Mouse (Mus musculus): ENCODE measurements around the gene Efna1. TPM values are rescaled to one million over a fixed set of nuclear protein-coding genes. Genes with fewer than 3 reads are reported as not detected.
A peak's percentile ranks its signal among the peaks of the same experiment; 100 is the strongest.

Gene Efna1
- polyA plus RNA-seq, 1 experiment from 2014 or later: 8.3 TPM

- WGBS: 54% methylated on average over 14 of the region's 14 CpGs
- Histone ChIP-seq H3K27ac (ENCODE audit: low read length) (no peak overlapping the region), H3K36me3 (ENCODE audit: control insufficient read depth, insufficient read depth) (no peaks in the 10 kb centered on the region), H3K4me3 (replicated peaks; ENCODE audit: low read length) (no peak overlapping the region), H3K27me3 (replicated peaks; ENCODE audit: control insufficient read depth, insufficient read depth, low read length) (peaks cover 2% of the 10 kb centered on the region; the same call in 1 of the 2 replicates), H3K9ac (replicated peaks; ENCODE audit: low read depth, low read length) (no peak overlapping the region; the same call in 1 of the 2 replicates), H3K4me2 (ENCODE audit: low read length) (no peak overlapping the region), H3K9me3 (ENCODE audit: control insufficient read depth, low read length) (no peaks in the 10 kb centered on the region), H3K4me1 (replicated peaks; ENCODE audit: control insufficient read depth, insufficient read depth, low read length) (peaks cover 36% of the 10 kb centered on the region)
- ATAC-seq: no peak
Observed at GRCm38 (mm10) chr3:89277281-89278021, 3.5 kb downstream of the Efna1 start.

- H3K9me3 ChIP-seq (ENCODE audit: control insufficient read depth, low read length): no peaks in the 10 kb centered on the region
- no peak overlapping the region for H3K4me3 ChIP-seq (replicated peaks; ENCODE audit: low read length)
- H3K27me3 ChIP-seq (replicated peaks; ENCODE audit: control insufficient read depth, insufficient read depth, low read length): no peaks in the 10 kb centered on the region; the same call in 1 of the 2 replicates
- WGBS: 94% methylated on average over 13 of the region's 13 CpGs
- H3K9ac ChIP-seq (replicated peaks; ENCODE audit: low read depth, low read length): no peak overlapping the region
- H3K4me1 ChIP-seq (replicated peaks; ENCODE audit: control insufficient read depth, insufficient read depth, low read length): peaks cover 26% of the 10 kb centered on the region
- no peak overlapping the region for H3K4me2 ChIP-seq (ENCODE audit: low read length)
- no peaks in the 10 kb centered on the region for H3K36me3 ChIP-seq (ENCODE audit: control insufficient read depth, insufficient read depth)
- no peak overlapping the region for H3K27ac ChIP-seq (ENCODE audit: low read length)
- no peak for ATAC-seq
Observed at GRCm38 (mm10) chr3:89276061-89276460, 4.9 kb downstream of the Efna1 start.

GRCm38 (mm10) chr3:89271760-89272159 is 9.2 kb downstream of the Efna1 start:
- WGBS: 45% methylated on average over 6 of the region's 6 CpGs

GRCm38 (mm10) chr3:89270891-89271290 is 10.1 kb downstream of the Efna1 start:
- no peak overlapping the region; the same call in 1 of the 2 replicates for H3K27ac ChIP-seq (ENCODE audit: low read length)
- peak overlapping the region; percentile 80 for H3K9ac ChIP-seq (replicated peaks; ENCODE audit: low read depth, low read length)
- H3K4me1 ChIP-seq (replicated peaks; ENCODE audit: control insufficient read depth, insufficient read depth, low read length): peaks cover 26% of the 10 kb centered on the region
- H3K36me3 ChIP-seq (ENCODE audit: control insufficient read depth, insufficient read depth): no peaks in the 10 kb centered on the region
- peak overlapping the region; percentile 61 for H3K4me3 ChIP-seq (replicated peaks; ENCODE audit: low read length)
- H3K27me3 ChIP-seq (replicated peaks; ENCODE audit: control insufficient read depth, insufficient read depth, low read length): no peaks in the 10 kb centered on the region
- peak overlapping the region; percentile 86 for H3K4me2 ChIP-seq (ENCODE audit: low read length)
- 43% methylated on average over 6 of the region's 6 CpGs for WGBS
- ATAC-seq: no peak
- no peaks in the 10 kb centered on the region for H3K9me3 ChIP-seq (ENCODE audit: control insufficient read depth, low read length)

More at GRCm38 (mm10) chr3:89271760-89272159, 9.2 kb downstream of the Efna1 start:
- Histone ChIP-seq H3K9ac (replicated peaks; ENCODE audit: low read depth, low read length) (no peak overlapping the region), H3K27me3 (replicated peaks; ENCODE audit: control insufficient read depth, insufficient read depth, low read length) (no peaks in the 10 kb centered on the region), H3K36me3 (ENCODE audit: control insufficient read depth, insufficient read depth) (no peaks in the 10 kb centered on the region), H3K4me2 (ENCODE audit: low read length) (no peak overlapping the region), H3K9me3 (ENCODE audit: control insufficient read depth, low read length) (no peaks in the 10 kb centered on the region), H3K4me3 (replicated peaks; ENCODE audit: low read length) (no peak overlapping the region), H3K4me1 (replicated peaks; ENCODE audit: control insufficient read depth, insufficient read depth, low read length) (peaks cover 23% of the 10 kb centered on the region), H3K27ac (ENCODE audit: low read length) (no peak overlapping the region)
- ATAC-seq: no peak

GRCm38 (mm10) chr3:89270051-89270755 is 10.7 kb downstream of the Efna1 start, which contains the start of gene Slc50a1:
Slc50a1 (minus strand) TSS chr3:89270570.
- Histone ChIP-seq H3K4me1 (replicated peaks; ENCODE audit: control insufficient read depth, insufficient read depth, low read length) (peaks cover 27% of the 10 kb centered on the region), H3K27me3 (replicated peaks; ENCODE audit: control insufficient read depth, insufficient read depth, low read length) (no peaks in the 10 kb centered on the region), H3K36me3 (ENCODE audit: control insufficient read depth, insufficient read depth) (no peaks in the 10 kb centered on the region), H3K9ac (replicated peaks; ENCODE audit: low read depth, low read length) (peak within 1 kb of the TSS; percentile 80), H3K27ac (ENCODE audit: low read length) (peak within 1 kb of the TSS; percentile 61), H3K4me3 (replicated peaks; ENCODE audit: low read length) (peak within 1 kb of the TSS; percentile 61), H3K4me2 (ENCODE audit: low read length) (peak within 1 kb of the TSS; percentile 86), H3K9me3 (ENCODE audit: control insufficient read depth, low read length) (no peaks in the 10 kb centered on the region)
- ATAC-seq: peak; percentile 47
- WGBS: 2% methylated on average over 39 of the region's 39 CpGs

DNA sequence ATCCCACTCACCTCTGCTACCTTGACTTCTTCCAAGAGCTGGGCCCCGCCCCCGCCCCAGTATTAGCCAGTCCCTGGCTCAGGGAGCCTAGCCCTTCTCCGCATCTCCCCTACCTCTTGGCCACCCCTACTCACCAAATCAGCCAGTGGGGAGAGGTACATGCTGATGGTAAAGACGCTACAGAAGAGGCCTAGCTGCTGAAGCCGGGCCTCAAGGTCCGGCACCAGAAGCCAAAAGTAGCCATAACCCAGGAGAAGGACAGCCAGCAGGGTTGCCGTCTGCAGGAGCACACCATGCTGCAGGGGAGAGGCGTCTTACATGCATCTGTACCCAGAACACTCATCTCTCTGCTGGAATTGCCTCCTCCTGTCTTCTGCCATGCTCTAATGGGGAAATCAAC is 12.0 kb downstream of the Efna1 start:
- Histone ChIP-seq H3K9ac (replicated peaks; ENCODE audit: low read depth, low read length) (no peak overlapping the region), H3K9me3 (ENCODE audit: control insufficient read depth, low read length) (no peaks in the 10 kb centered on the region), H3K4me2 (ENCODE audit: low read length) (no peak overlapping the region), H3K27me3 (replicated peaks; ENCODE audit: control insufficient read depth, insufficient read depth, low read length) (no peaks in the 10 kb centered on the region), H3K4me1 (replicated peaks; ENCODE audit: control insufficient read depth, insufficient read depth, low read length) (peaks cover 27% of the 10 kb centered on the region), H3K36me3 (ENCODE audit: control insufficient read depth, insufficient read depth) (no peaks in the 10 kb centered on the region), H3K27ac (ENCODE audit: low read length) (no peak overlapping the region), H3K4me3 (replicated peaks; ENCODE audit: low read length) (no peak overlapping the region)
- ATAC-seq: no peak
- WGBS: 48% methylated on average over 8 of the region's 8 CpGs

DNA sequence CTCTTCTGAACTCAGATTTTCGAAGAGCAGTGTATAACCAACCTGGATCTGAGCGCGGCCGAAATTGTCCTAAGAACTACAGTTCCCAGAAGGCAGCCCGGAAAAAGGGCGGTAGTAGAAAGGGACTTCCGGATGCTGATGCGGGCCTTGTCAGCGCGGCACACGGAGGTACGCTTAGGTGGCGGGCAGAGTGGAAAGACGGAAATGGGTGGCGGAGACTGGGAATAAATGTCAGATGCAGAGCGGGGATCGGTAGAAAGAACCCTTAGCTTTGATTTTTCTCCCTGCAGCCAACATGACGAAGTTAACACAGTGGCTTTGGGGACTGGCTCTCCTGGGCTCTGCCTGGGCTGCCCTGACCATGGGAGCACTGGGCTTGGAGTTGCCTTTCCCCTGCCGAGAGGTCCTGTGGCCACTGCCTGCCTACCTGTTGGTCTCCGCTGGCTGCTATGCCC is 14.5 kb downstream of the Efna1 start:
- Histone ChIP-seq H3K27me3 (replicated peaks; ENCODE audit: control insufficient read depth, insufficient read depth, low read length) (no peaks in the 10 kb centered on the region), H3K9me3 (ENCODE audit: control insufficient read depth, low read length) (no peaks in the 10 kb centered on the region), H3K9ac (replicated peaks; ENCODE audit: low read depth, low read length) (peak overlapping the region; percentile 92), H3K4me2 (ENCODE audit: low read length) (peak overlapping the region; percentile 75), H3K36me3 (ENCODE audit: control insufficient read depth, insufficient read depth) (no peaks in the 10 kb centered on the region), H3K4me3 (replicated peaks; ENCODE audit: low read length) (peak overlapping the region; percentile 65), H3K4me1 (replicated peaks; ENCODE audit: control insufficient read depth, insufficient read depth, low read length) (peaks cover 27% of the 10 kb centered on the region), H3K27ac (ENCODE audit: low read length) (peak overlapping the region; percentile 62)
- under 1% methylated on average over 20 of the region's 20 CpGs for WGBS
- ATAC-seq: peak; percentile 93

DNA sequence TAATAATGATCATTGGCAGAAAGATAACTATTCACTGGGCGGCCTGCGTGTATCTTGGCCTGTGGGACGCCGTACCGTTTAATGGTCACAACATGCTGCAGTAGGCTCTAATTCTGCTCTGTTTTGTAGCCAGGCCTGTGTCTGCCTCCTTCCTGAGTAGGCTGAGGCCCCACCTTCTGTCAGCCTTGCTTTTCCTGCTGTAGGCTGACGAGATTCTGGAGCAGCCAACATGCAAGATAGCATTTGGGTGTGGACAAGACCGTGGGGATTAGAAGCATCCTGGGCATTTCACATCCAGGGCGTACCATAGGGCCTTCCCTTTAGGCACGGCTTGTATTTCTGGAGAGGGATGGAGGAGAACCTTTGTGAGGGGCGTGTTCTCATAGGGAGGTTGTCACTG is 18.5 kb downstream of the Efna1 start:
- Histone ChIP-seq H3K27me3 (replicated peaks; ENCODE audit: control insufficient read depth, insufficient read depth, low read length) (no peaks in the 10 kb centered on the region), H3K4me2 (ENCODE audit: low read length) (no peak overlapping the region), H3K27ac (ENCODE audit: low read length) (no peak overlapping the region), H3K4me1 (replicated peaks; ENCODE audit: control insufficient read depth, insufficient read depth, low read length) (peaks cover 10% of the 10 kb centered on the region), H3K4me3 (replicated peaks; ENCODE audit: low read length) (no peak overlapping the region), H3K9me3 (ENCODE audit: control insufficient read depth, low read length) (no peaks in the 10 kb centered on the region), H3K9ac (replicated peaks; ENCODE audit: low read depth, low read length) (no peak overlapping the region), H3K36me3 (ENCODE audit: control insufficient read depth, insufficient read depth) (no peaks in the 10 kb centered on the region)
- WGBS: 77% methylated on average over 10 of the region's 10 CpGs
- ATAC-seq: no peak

- no peaks in the 10 kb centered on the region for H3K27me3 ChIP-seq (replicated peaks; ENCODE audit: control insufficient read depth, insufficient read depth, low read length)
- H3K4me3 ChIP-seq (replicated peaks; ENCODE audit: low read length): no peak overlapping the region
- no peak overlapping the region for H3K4me2 ChIP-seq (ENCODE audit: low read length)
- no peak overlapping the region for H3K27ac ChIP-seq (ENCODE audit: low read length)
- H3K9me3 ChIP-seq (ENCODE audit: control insufficient read depth, low read length): no peaks in the 10 kb centered on the region
- no peak overlapping the region for H3K9ac ChIP-seq (replicated peaks; ENCODE audit: low read depth, low read length)
- 71% methylated on average over 3 of the region's 3 CpGs for WGBS
- ATAC-seq: no peak
- no peaks in the 10 kb centered on the region for H3K4me1 ChIP-seq (replicated peaks; ENCODE audit: control insufficient read depth, insufficient read depth, low read length)
- H3K36me3 ChIP-seq (ENCODE audit: control insufficient read depth, insufficient read depth): no peaks in the 10 kb centered on the region
Observed at GRCm38 (mm10) chr3:89260211-89260610, 20.7 kb downstream of the Efna1 start.
